Mouse (Mus musculus) midbrain, postnatal 0 days (tissue): ENCODE results near the gene Trappc3l. TPM values are rescaled to one million over a fixed set of nuclear protein-coding genes. Genes with fewer than 3 reads are reported as not detected.

Source experiments
- ATAC-seq: fragments of 200-750 bp; cut with Nextera tagmentation; 2 replicates; pipeline ENCODE4 v1.8.0; 2017; ENCODE audit warnings: moderate number of reproducible peaks, mild to moderate bottlenecking, moderate TSS enrichment, moderate library complexity; ENCODE audit not compliant: low FRiP score
- DNase-seq: peaks from one replicate; pipeline ENCODE4 v3.0.0-alpha.2; 2015; ENCODE audit warnings: low spot score
- H3K27ac ChIP-seq: fragments of 300-500 bp; sonication (generic); 2 replicates; pipeline ENCODE4 v1.5.1; 2014; ENCODE audit warnings: low read depth, mild to moderate bottlenecking, low read length, mixed read lengths
- H3K27me3 ChIP-seq: fragments of 300-500 bp; sonication (generic); 2 replicates; pipeline ENCODE4 v1.6.1; 2014; ENCODE audit warnings: low read length, control low read depth, mixed read lengths; ENCODE audit not compliant: insufficient read depth
- H3K36me3 ChIP-seq: fragments of 300-500 bp; sonication (generic); 2 replicates; pipeline ENCODE4 v1.6.1; 2014; ENCODE audit warnings: low read length, control low read depth, mixed read lengths; ENCODE audit not compliant: insufficient read depth
- H3K4me1 ChIP-seq: fragments of 300-500 bp; sonication (generic); 2 replicates; pipeline ENCODE4 v1.6.1; 2014; ENCODE audit warnings: mild to moderate bottlenecking, control low read depth, antibody characterized with exemption, low read length, mixed read lengths; ENCODE audit not compliant: insufficient read depth
- H3K4me2 ChIP-seq: fragments of 300-500 bp; sonication (generic); 2 replicates; pipeline ENCODE4 v1.6.1; 2014; ENCODE audit warnings: low read depth, mild to moderate bottlenecking, low read length, mixed read lengths; ENCODE audit not compliant: poor library complexity, severe bottlenecking
- H3K4me3 ChIP-seq: fragments of 300-500 bp; sonication (generic); 2 replicates; pipeline ENCODE4 v1.5.1; 2014; ENCODE audit warnings: low read depth, mild to moderate bottlenecking, low read length, moderate library complexity
- H3K9ac ChIP-seq: fragments of 300-500 bp; sonication (generic); replicated peaks from 2 replicates; pipeline ENCODE4 v1.6.1; 2014; ENCODE audit warnings: mild to moderate bottlenecking, low read length, moderate library complexity, mixed read lengths; ENCODE audit not compliant: poor library complexity, severe bottlenecking
- H3K9me3 ChIP-seq: fragments of 300-500 bp; sonication (generic); 2 replicates; pipeline ENCODE4 v1.6.1; 2016; ENCODE audit warnings: low read length, control low read depth
- CTCF ChIP-seq: IDR thresholded peaks from 2 replicates; pipeline ENCODE4 v1.5.1; 2016; ENCODE audit warnings: antibody characterized with exemption, mild to moderate bottlenecking
- WGBS: fragments of 180-500 bp; shearing (Covaris S2); extraction: QIAGEN DNeasy Blood & Tissue Kit; methylation state at CpG from one replicate; pipeline ENCODE4 v1.1.7; 2014; 5-methylcytosine and 5-hydroxymethylcytosine counted together
- polyA plus RNA-seq: library from polyadenylated mRNA; unstranded; fragments of >200 nt; fragmentation: Nextera tagmentation; extraction: Ambion mirVana; gene quantifications from 2 replicates; pipeline ENCODE4 v1.2.1, GENCODE M21; 2015
- total RNA-seq: library from RNA; depleted of rRNA; stranded (reverse); fragments of >200 nt; gene quantifications from 2 replicates; pipeline ENCODE4 v1.2.3, GENCODE M21; 2014; rRNA removed

Trappc3l gene
- total and polyA plus RNA-seq, 2 experiments from 2014 or later = not detected

- ATAC-seq (no peak), DNase-seq (no peak)
- TF ChIP-seq CTCF = no peak
- Histone ChIP-seq H3K9me3 (no peaks in the 10 kb centered on the region), H3K27me3 (no peaks in the 10 kb centered on the region), H3K27ac (no peak overlapping the region), H3K9ac (no peak overlapping the region), H3K4me1 (no peaks in the 10 kb centered on the region), H3K4me3 (no peak overlapping the region), H3K4me2 (no peak overlapping the region), H3K36me3 (no peaks in the 10 kb centered on the region)
- WGBS = 87% methylated on average over 2 of the region's 2 CpGs
These were observed 104.3 kb downstream of the Trappc3l start for GRCm38 (mm10) chr10:34141693-34142092.

DNA sequence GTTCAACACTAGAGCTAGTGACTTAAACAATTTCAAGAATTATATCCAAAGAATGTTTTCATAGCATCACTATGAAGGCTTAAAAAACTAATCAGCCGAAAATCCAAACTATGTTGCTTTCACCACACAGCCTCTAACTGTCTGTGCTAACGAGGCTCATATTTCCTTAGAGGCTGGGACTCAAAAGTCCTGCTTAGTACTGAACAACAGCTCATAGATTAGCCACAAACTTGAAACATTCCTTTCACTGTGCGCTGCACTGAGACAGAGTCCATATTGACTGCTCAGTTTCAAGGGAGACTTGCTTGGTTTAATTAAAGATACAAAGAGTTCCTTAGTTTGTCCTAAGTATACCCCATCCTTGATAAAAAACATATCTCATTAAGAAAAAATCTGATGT lies 112.4 kb downstream of the Trappc3l start:
- no peak for TF ChIP-seq CTCF
- Histone ChIP-seq H3K9ac (no peak overlapping the region), H3K4me2 (no peak overlapping the region), H3K27me3 (no peaks in the 10 kb centered on the region), H3K4me1 (no peaks in the 10 kb centered on the region), H3K9me3 (no peaks in the 10 kb centered on the region), H3K4me3 (no peak overlapping the region), H3K36me3 (no peaks in the 10 kb centered on the region), H3K27ac (no peak overlapping the region)
- DNase-seq = no peak
- ATAC-seq = no peak
- 85% methylated on average over 3 of the region's 3 CpGs for WGBS

GRCm38 (mm10) chr10:34150454-34150853 lies 113.1 kb downstream of the Trappc3l start:
- Histone ChIP-seq H3K9me3 (no peaks in the 10 kb centered on the region), H3K36me3 (no peaks in the 10 kb centered on the region), H3K4me2 (no peak overlapping the region), H3K4me1 (no peaks in the 10 kb centered on the region), H3K9ac (no peak overlapping the region), H3K4me3 (no peak overlapping the region), H3K27ac (no peak overlapping the region), H3K27me3 (no peaks in the 10 kb centered on the region)
- WGBS = 49% methylated on average over 6 of the region's 6 CpGs
- no peak for ATAC-seq
- no peak for DNase-seq
- TF ChIP-seq CTCF = no peak

DNA sequence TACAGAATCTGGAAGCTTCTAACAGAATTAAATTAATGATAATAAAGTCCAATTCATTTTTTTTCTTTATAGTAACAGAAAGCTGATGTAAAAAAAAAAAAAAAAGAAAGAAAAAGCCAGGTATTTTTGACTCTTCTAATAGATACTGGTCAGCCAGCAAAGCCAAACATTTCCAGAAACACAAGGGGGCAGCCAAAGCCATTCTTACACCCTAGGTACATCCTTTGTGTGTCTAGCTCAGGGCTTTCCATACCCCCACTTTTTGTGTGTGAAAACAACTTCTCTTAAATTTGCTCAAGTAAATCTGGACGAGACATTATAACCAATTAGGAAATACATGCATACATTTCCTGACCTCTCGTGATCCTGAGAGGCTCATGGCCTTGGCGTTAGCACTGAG lies 114.4 kb downstream of the Trappc3l start:
- ATAC-seq (no peak), DNase-seq (peak; percentile 37)
- H3K4me2 ChIP-seq = no peak overlapping the region
- WGBS = 87% methylated on average over 3 of the region's 3 CpGs
- TF ChIP-seq CTCF = peak; percentile 49
- H3K4me3 ChIP-seq = no peak overlapping the region
- no peak overlapping the region for H3K9ac ChIP-seq
- no peaks in the 10 kb centered on the region for H3K9me3 ChIP-seq
- H3K27ac ChIP-seq = no peak overlapping the region
- no peaks in the 10 kb centered on the region for H3K4me1 ChIP-seq
- H3K36me3 ChIP-seq = no peaks in the 10 kb centered on the region
- H3K27me3 ChIP-seq = no peaks in the 10 kb centered on the region

- no peak overlapping the region for H3K27ac ChIP-seq
- TF ChIP-seq CTCF = no peak
- H3K4me1 ChIP-seq = no peaks in the 10 kb centered on the region
- H3K9ac ChIP-seq = no peak overlapping the region
- ATAC-seq (no peak), DNase-seq (no peak)
- no peaks in the 10 kb centered on the region for H3K36me3 ChIP-seq
- no peaks in the 10 kb centered on the region for H3K9me3 ChIP-seq
- no peaks in the 10 kb centered on the region for H3K27me3 ChIP-seq
- H3K4me2 ChIP-seq = no peak overlapping the region
- H3K4me3 ChIP-seq = no peak overlapping the region
- 77% methylated on average over 12 of the region's 12 CpGs for WGBS
These were observed 118.6 kb downstream of the Trappc3l start for GRCm38 (mm10) chr10:34155796-34156554.

Other genes starting within 250 kb of the Trappc3l start
- not detected in 2 replicates for gene Sult3a1, start 179.9 kb upstream of the Trappc3l start, total RNA-seq
- not detected in 2 replicates for gene Sult3a1, start 179.9 kb upstream of the Trappc3l start, polyA plus RNA-seq
- gene Rsph4a, start 132.5 kb upstream of the Trappc3l start, total RNA-seq = 2.3 and 2.8 TPM in 2 replicates
- 1.9 and 2.6 TPM in 2 replicates for gene Rsph4a, start 132.5 kb upstream of the Trappc3l start, polyA plus RNA-seq
- gene Zup1, start 86.3 kb upstream of the Trappc3l start, total RNA-seq = 14.1 and 14.6 TPM in 2 replicates
- 11.7 and 12.8 TPM in 2 replicates for gene Zup1, start 86.3 kb upstream of the Trappc3l start, polyA plus RNA-seq
- gene Rwdd1, start 18.0 kb upstream of the Trappc3l start, total RNA-seq = 124 and 145 TPM in 2 replicates
- 157 and 174 TPM in 2 replicates for gene Rwdd1, start 18.0 kb upstream of the Trappc3l start, polyA plus RNA-seq
- gene Calhm4, start 6.7 kb downstream of the Trappc3l start, total RNA-seq = 0.33 TPM in 1 of 2 replicates, not detected in the other
- not detected in 2 replicates for gene Calhm4, start 6.7 kb downstream of the Trappc3l start, polyA plus RNA-seq
- 0.60 and 1.0 TPM in 2 replicates for gene Calhm5, start 58.9 kb downstream of the Trappc3l start, total RNA-seq
- gene Calhm5, start 58.9 kb downstream of the Trappc3l start, polyA plus RNA-seq = 0.86 and 0.91 TPM in 2 replicates
- gene Calhm6, start 90.4 kb downstream of the Trappc3l start, total RNA-seq = 0.44 TPM in 1 of 2 replicates, not detected in the other
- 1.1 and 1.2 TPM in 2 replicates for gene Calhm6, start 90.4 kb downstream of the Trappc3l start, polyA plus RNA-seq
- 19.7 and 37.4 TPM in 2 replicates for gene Dse, start 170.1 kb downstream of the Trappc3l start, total RNA-seq
- gene Dse, start 170.1 kb downstream of the Trappc3l start, polyA plus RNA-seq = 5.9 and 7.0 TPM in 2 replicates
- gene Tspyl1, start 244.6 kb downstream of the Trappc3l start, total RNA-seq = 93.3 and 94.2 TPM in 2 replicates
- gene Tspyl1, start 244.6 kb downstream of the Trappc3l start, polyA plus RNA-seq = 129 and 139 TPM in 2 replicates